Mouse (Mus musculus): ENCODE measurements at regions not wholly inside any gene's neighbourhood (a gene's known extent, or its start where the extent isn't known, plus 50 kb on each side); places are given as distances from the start of the nearest gene placed in this dataset.

DNA sequence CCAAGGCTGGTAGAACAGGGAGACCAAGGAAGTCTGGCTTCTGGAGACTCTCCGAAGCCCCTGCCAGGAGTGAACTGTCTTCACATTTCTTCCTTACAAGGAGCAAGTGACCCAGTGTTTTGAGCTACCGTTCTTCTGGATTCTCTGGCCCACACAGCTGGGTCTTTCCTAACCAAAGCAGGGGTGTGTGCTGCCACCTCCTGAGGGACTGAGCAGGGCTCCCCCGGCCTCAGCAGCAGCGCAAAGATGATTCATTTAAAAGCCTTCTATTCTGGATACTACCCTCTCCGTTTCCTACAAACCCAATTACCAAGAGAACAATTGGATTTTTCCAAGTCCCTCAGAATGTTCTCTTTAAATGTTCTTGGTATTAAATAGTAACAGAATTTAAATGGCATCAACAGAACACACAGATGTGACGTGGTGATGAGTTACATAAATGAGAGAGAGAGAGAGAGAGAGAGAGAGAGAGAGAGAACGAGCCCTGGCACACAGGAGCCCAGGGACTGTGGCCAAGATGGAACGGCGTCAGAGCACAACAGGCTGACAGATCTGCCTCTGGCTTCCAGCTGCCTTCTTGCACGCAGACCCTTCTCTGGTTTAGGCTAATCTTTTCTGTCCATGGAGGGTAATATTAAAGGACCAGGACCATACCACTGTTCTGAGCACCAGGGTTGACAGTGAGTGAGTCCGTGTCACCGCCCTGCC lies 191.6 kb downstream of the Agtpbp1 start:
- DNase-seq, result peak; percentile 39

DNA sequence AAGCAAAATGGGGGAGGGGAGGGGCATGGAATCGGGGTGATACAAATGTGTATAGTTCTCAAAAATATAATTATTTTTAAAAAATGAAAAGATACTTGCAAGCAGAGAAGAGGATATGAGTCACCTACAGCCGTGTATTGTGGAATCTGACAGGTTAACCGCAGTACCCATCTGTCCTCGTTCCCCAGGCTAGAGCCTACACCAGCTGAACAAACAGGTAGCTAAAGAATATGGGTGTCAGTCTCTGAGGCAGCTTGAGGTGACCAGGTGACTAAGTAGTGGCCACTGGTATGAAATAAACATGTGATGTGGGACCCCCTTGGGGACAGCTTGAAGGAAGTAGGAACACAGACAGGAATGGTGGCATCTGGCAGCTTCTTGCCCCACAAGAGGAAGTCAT lies 192.2 kb downstream of the Agtpbp1 start:
- no peak for DNase-seq

DNA sequence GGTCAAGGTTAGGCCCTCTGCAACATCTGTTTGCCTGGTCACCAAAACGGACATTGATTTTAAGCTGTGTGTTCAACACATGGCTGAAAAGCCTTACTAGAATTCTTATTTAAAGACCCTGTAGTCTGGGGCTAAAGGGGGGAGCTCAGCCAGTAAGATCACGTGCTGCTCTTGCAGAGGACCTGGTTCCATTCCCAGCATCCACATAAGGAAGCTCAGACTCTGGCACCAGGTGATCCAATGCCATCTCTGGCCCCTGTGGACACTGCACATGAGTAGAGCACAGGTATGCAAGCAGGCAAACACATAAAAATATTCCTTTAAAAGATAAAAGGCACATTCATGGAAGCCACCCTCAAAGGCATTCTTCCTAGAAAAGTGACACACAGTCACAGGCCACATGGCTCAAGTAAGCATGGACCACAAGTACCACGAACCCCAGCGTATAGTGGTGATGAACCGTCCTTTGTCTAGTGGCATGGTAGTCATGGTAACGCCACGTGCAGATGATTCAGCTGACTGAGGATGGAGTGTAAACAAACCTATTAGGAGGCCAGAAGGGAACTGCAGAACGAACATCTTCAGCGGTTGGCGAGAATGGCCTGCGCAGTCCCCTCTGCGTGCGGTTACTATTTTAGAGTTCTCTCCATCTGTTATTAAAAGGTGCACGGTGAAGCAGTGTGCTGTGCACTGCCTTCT lies 197.3 kb downstream of the Agtpbp1 start:
- no peak for DNase-seq

DNA sequence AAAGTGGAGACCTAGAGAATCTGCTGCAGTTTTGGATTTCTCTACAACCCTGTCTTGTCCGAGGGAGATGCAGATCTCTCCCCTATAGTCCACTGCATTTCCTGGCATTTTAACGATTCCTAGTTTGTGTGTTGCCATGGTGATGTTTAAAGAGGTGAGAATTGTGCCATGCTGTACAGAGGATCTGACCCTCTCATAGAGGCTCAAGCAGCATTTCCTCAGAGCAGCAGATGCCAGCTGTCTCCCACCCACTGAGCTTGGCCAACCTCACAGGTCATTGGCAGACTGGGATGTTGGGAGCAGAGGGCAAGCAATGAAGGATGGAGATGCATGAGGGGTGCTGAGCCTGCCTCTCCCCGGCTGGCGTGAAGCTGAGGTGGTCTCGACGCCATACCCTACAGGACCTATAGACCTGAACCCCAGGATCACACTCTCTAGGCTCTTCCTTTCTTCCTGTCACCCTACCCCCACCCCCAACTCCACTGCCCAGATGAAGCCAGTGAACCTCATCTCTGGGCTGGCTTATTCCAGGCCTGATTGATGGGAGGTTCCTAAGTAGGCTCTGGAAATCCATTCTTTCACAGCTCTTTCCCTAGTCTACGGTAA lies 198.0 kb downstream of the Agtpbp1 start:
- DNase-seq, result no peak

DNA sequence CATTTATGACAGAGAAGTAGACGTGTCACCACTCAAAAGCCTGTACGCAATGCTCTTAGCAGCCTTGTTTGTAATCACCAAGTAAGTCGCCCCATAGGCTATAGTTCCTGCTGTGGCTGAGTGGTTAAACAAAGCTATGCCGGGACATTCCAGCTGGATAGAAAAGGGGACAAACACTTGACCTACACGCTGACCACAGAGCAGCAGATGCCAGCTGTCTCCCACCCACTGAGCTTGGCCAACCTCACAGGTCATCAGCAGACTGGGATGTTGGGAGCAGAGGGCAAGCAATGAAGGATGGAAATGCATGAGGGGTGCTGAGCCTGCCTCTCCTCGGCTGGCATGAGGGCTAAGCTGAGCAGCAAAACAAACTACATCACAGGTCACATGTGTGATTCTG lies 199.2 kb downstream of the Agtpbp1 start:
- no peak for DNase-seq

DNA sequence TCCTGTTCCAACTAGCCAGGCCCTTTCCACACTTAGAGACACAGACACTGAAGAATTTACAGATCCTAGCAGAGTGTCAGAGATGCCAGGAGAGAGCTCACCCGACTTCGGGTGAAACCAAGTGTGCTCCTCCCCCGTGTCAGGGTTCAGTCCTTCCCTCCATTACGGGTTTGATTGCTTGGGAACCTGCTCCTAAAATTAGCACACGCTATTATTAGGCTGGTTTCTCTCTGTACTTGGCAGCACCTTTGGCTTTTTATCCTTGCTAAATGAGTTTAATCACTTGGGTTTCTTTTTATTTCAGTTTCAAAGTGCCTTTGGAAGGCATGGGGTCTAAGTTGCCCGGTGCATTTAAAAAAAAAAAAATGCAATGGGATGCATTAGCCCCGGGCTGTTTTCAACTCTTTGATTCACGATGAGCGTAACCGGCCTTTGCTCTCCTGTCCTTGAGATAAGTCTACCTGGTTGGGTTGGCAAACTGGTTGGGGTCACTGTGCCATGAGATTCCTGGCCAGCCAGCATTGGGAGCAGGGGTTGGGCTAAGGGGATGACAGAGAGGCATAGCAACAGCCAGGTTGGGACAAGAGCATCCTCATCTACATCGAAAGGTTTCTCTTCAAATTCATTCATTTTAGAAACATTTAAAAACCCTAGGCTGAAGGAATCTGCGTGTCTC lies 214.7 kb downstream of the Agtpbp1 start:
- DNase-seq, result no peak

DNA sequence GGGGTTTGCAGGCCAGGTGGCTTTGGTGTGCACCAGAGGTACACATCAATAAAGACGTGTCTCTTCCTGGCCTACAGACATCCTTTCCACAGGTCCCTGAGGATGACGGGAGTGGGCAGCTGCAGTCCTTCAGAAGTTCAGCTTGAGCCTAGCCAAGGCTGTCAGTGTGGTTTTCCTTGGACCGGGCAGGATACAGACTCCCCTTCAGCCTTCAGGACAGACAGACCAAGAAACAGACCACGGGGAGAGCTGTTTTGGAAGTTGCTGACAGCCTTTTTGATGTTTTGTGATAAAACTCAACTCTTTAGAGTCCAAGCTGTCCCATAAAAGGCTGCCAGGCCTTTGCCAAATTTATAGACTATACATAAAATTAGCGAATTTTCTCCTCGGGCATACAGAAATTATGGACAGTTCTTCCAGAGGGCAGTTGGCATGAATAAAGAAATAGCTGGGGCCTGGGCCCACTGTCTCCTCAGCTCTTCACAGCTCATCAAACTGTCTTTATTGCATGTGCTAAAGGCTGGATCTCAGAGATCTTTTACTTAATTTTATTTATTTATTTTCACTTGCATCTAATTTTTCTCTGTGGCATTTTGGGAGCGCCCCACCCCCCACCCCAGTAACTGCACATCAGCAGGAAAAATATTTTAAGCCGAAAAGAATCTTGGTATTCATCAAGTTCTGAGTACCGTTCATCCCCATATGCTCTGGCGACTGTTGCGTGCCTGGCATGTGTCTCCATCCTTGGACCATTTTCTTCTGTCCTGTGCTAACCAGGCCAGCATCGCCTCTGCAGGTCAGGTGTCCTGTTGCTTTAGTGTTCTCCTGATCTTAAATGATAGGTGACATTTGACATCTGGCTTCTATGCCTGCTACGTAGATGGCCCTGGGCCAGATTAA lies 216.2 kb downstream of the Agtpbp1 start:
- no peak for DNase-seq

DNA sequence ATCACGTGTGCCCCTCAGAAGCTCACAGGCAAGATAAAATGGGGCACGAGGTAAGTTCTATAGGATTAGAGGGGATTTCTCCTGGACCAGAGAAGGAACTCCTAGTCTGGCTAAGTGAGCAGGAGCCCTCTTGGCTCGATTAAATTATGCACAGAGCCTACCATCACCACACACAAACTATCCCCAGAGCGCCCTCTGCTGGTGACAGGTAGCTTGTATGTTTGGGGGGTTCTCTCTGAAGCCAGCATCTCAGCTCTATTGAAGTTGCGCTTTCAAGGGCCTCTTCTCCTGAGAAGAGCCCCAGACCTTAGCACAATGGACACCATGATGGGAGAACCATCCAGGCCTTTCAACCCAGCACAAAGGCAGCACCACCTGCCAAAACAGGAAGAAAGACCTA lies 219.6 kb downstream of the Agtpbp1 start:
- peak; percentile 91 for DNase-seq

DNA sequence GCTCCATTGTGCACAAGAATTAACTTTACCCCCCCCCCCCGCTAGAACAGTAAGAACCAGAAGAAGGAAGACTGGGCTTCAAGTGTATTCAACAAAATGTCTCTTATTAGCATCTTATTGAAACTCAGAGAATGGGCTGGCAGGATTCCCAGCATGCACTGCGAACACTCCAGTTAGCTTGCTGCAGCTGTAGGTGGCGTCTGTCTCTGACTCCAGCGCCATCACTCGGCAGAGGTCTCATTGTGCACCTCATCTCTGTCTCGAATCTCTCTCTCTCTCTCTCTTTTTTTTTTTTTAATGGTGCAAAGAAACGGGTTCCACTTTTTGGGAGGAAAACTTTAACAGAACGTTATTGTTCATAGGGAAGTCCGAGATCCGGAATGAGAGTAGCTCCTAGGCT lies 221.6 kb downstream of the Agtpbp1 start:
- peak; percentile 44 for DNase-seq

DNA sequence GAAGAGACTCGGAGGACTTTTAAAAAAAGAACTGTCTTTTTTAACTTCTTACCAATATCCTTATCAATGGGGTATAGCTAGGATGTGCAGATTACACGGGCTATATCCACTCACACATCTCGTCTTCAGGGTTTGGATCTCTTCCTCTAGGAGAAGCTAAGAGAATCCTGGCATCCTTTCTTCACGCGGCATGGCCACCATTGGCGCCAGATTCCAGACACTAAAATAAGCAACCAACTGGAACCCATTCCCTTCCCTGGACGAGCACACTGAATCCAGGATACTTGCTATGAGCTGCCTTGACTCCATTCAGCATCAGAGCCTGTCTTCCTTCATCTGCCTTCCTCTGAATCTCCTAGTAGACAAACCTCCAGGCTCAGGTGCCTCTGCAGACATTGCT lies 223.7 kb downstream of the Agtpbp1 start:
- DNase-seq, result peak; percentile 18

DNA sequence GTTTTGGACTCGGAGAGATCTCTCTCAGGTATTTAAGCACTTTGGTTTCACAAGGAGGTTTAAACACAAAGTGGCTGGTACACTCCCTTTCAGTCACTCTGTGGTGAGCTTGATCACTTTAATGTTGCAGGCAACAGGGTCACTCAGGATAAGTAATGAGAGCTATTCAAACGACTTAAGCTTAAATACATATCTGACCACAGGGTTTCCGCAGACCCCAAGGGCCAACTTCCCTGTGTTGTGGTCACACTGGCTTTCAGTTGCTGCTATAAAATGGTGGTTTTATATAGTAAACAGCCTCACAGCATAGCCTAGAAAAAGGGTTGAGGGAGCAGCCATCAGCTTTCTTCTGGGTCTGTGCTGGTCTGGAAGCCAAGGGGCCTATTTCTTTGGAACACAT lies 225.0 kb downstream of the Agtpbp1 start:
- DNase-seq, result no peak

DNA sequence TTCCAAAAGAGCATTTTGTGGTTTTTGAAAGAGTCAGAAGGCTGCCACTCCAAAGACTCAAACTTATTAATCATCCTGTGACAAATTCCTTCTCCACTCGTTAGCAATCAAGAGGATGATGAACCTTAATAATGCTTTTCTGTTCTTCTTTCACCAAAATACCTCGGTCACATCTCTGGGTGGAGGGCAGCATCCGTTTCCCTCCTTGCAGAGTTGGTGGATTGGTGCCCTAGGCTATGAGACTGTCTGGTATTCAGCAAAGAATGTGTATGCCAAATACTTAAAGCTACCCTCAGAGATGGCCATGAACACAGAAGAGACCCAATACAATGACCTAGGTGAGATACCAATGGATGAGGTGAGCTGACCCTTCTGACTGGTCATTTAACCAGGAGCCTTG lies 226.6 kb downstream of the Agtpbp1 start:
- no peak for DNase-seq

DNA sequence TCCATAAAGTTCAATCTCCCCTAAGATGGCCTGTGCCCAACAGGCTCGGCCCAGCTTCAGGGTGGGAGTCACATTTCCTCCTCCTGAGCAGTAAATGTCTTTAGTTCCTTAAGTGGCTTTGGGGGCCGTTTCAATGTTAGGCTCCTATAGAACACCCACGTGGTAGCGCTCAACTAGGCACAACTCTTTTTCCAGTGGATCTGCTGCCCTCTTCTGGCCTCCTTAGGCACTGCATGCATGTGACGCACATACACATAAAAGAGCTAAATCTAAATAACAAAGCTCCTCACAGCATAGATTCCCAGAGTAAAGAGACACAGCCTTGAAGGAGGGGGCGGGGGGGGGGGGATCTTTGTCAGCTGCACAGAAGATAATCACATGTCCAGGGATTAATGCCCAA lies 233.6 kb downstream of the Agtpbp1 start:
- peak; percentile 67 for DNase-seq

DNA sequence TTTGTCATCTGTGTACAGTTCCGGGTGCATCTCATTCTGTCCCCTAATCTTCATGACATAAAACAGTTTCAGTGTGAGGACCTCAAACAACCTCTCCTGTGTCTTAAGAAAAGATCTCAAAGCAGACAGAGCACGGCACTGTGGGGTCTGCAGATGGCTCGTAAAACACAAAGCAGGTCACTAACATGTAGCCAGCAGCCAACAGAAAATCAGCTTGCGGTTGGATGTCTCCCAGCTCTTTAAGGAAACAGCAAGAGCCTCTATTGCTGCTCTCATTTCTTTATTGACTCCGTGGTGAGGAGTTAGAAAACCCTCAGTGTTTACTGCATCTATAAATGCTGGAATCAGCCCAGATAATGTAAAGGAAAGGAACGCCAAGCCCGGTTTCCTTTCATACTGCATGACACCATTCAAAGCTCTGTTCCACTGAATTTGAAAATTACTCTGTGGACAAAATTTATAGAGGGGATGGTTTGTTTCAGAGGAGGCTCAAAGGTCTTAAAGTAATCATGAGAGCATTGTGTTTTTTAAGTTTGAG lies 234.3 kb downstream of the Agtpbp1 start:
- no peak for DNase-seq

DNA sequence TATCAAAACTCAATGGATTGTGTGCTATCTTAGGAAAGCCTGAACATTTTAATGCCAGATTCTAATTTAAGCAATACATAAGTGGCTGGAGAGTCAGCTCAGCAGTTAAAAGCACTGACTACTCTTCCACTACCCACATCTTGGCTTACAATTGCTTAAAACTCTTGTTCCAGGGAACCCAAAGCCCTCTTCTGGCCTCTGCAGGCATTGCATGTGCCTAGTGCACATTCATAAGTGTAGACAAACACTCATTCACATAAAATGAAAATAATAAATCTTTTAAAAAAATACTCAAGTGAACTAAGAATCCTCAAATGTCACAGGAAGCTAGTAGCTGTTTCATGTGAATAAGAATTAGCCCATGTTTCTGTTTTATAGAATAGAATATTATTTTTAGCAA lies 236.5 kb downstream of the Agtpbp1 start:
- peak; percentile 28 for DNase-seq

DNA sequence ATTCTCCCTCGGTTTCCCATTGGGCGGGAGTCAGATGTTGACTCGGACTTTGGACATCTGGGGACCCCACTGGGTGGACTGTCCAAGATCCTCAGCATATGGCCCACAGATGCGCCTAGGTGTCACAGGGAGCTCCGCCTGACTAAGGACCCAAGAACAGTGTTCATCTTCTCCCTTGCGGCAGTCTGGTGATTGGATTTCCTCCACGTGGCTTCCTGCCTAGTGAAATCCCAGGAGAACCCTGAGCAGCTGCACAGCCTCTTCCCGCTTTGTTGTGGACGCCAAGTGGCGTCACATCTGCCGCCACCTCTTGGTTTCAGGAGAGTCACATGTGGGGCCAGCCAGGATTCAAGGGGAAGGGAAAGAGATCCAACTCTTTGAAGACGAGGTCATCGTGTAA lies 243.2 kb downstream of the Agtpbp1 start:
- DNase-seq, result no peak

DNA sequence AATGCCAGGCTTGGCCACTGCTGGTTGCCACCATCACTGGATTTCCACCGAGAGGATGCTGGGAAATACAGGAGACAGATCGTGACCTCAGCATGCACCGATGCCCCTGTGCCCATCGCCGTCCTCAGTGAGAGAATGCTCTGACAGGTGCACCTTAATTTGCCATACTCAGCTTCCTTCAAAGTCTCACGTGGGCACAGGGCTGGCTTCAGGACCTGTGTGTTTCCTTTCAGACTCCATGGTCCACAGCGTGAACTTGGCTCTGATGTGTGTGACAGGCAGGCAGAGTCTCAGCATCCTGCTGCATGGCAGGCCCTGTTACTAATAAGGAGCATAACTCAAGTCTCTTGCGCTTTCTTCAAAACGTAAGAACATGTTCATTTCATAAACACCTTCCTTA lies 246.6 kb downstream of the Agtpbp1 start:
- DNase-seq, result no peak

DNA sequence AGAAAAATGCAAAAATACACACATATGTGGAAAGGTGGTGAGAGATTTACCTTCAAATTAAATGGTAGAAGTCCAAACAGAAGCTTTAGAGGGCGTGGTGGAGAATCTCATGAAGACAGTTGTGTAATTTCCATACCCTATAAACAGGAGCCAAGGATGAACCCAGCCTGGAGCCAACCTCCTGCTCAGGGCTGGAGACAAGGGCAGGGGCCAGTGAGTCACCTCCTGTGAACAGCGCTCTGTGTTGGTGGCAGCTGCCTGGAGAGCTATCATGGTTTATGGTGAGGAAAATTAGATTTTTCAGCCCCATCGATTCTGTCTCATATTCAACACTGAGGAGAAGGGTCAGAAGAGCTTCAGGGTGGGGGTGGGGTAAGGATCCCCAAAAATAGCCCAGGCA lies 261.1 kb downstream of the Agtpbp1 start:
- no peak for DNase-seq

DNA sequence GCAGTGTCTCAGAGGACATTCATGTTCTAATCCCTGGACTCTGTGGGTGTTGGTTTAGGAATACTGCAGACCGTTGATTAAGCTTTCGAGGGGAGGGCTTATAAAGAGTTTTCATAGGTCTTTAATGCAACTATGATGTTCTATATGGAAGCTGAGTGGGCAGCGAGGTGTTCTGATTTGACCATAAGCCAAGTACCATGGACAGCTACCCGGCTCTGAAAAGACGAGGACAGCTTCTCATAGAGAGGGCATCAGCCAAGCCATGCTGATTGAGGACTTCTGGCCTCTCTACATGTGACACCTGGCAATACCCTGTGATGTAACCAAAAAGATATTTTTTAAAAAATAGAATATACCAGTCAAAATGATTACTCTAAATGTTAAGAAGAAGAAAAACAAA lies 261.6 kb downstream of the Agtpbp1 start:
- no peak for DNase-seq

DNA sequence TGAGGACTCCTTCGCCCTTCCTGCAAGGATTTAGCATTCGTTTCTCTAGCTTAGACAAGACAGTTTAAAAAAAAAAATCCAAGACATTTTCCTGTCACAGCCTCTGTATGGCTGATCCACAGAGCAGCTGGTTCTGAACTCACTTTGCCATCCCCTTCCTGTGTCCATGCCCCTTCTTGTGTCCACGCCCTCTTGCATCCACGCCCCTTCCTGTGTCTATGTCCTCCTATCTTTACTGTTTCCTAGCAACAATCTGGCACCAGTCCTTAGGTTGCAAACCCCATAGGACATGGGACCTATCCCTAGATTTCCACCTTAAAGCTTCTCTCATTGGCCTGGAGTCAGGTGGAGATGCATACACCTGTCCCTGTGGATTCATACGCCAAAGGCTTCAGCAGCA lies 264.8 kb downstream of the Agtpbp1 start:
- no peak for DNase-seq

DNA sequence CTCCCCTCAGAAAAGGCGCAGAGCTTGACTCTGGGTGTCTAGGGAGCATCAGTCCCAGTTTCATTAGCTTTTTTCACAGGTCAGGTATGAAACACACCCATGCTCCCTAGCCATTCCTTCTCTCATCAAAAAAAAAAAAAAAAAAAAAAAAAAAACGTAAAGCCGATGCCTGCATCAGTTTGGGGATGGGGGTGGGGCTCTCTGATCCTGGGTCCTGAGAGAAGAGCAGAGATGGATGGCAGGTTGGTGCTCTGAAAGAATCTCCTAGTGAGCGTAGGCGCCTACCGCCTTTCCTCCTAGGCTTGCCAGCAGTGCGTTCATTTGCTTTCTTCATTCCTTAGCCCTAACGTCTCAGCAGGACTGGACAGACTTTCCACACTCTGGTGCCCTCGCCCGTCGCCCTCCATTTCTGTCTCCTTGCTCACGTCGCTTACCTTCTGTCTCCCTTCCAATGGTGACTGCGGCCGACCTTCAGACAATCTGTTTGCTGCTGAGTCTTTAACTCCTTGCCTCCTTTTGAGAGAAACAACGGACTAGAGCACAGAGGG lies 267.5 kb downstream of the Agtpbp1 start:
- DNase-seq, result no peak

DNA sequence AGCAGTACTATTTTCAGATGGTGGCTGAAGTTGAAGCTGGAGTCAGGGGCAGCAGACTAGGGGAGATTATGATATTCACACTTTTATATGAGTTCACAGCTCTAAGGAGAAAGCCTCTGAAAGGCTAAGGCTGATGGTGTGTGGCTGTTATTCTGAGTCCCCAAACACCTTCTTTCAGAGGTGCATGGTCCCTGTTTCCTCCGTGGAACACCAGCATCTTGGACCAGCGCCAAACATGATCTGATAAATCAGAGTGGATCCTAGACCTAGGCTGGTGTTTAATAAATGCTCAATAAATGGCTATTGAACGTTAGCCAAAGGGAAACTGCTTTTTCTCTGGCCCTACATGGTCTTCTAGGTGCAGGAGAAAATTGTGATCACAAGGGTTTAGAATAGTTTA lies 269.2 kb downstream of the Agtpbp1 start:
- peak; percentile 19 for DNase-seq

Data from right cerebral cortex, postnatal 4 days (tissue).